Mouse (Mus musculus) C2C12 (cell line): ENCODE results near the gene Cend1. TPM values are rescaled to one million over a fixed set of nuclear protein-coding genes. Genes with fewer than 3 reads are reported as not detected.

Experiments used
- H3K27me3 ChIP-seq: one replicate; pipeline ENCODE4 v1.6.1; 2011; ENCODE audit not compliant: control insufficient read depth, insufficient read depth, insufficient read length
- H3K36me3 ChIP-seq: one replicate; pipeline ENCODE4 v1.6.1; 2011; ENCODE audit not compliant: control insufficient read depth, insufficient read depth
- H3K4me3 ChIP-seq: one replicate; pipeline ENCODE4 v1.5.1; 2011; ENCODE audit warnings: mild to moderate bottlenecking, control low read depth; ENCODE audit not compliant: poor library complexity, insufficient read depth, severe bottlenecking
- H3K79me2 ChIP-seq: one replicate; pipeline ENCODE4 v1.6.1; 2011; ENCODE audit not compliant: control insufficient read depth, insufficient read depth
- H3K79me3 ChIP-seq: one replicate; pipeline ENCODE4 v1.6.1; 2011; ENCODE audit warnings: low read depth, control low read depth
- H3ac ChIP-seq: one replicate; pipeline ENCODE3; 2011; ENCODE audit warnings: low read depth; ENCODE audit not compliant: control insufficient read depth, insufficient read length
- CEBPB ChIP-seq: IDR thresholded peaks from one replicate; pipeline ENCODE4 v1.6.1; 2011; ENCODE audit warnings: low read depth, mild to moderate bottlenecking, control low read depth, moderate library complexity
- CTCF ChIP-seq: IDR thresholded peaks from one replicate; pipeline ENCODE4 v1.5.1; 2011; ENCODE audit not compliant: control insufficient read depth, insufficient read depth, insufficient read length
- FOSL1 ChIP-seq: IDR thresholded peaks from one replicate; pipeline ENCODE4 v1.8.0; 2011; ENCODE audit warnings: mild to moderate bottlenecking, low read length; ENCODE audit not compliant: poor library complexity, insufficient read depth, severe bottlenecking
- MAX ChIP-seq: IDR thresholded peaks from one replicate; pipeline ENCODE4 v1.6.1; 2011; ENCODE audit warnings: mild to moderate bottlenecking, control low read depth
- MYOD1 ChIP-seq: IDR thresholded peaks from one replicate; pipeline ENCODE4 v1.6.1; 2011; ENCODE audit warnings: low read depth; ENCODE audit not compliant: control insufficient read depth, insufficient read length
- MYOG ChIP-seq: IDR thresholded peaks from one replicate; pipeline ENCODE4 v1.6.1; 2011; ENCODE audit not compliant: control insufficient read depth, insufficient read length; ENCODE audit errors: extremely low read depth
- USF1 ChIP-seq: IDR thresholded peaks from one replicate; pipeline ENCODE4 v1.6.1; 2011; ENCODE audit warnings: low read depth, mild to moderate bottlenecking, control low read depth, moderate library complexity
- polyA plus RNA-seq: library from polyadenylated mRNA; unstranded; fragments of >200 nt; fragmentation: generic; extraction: Trizol; gene quantifications from one replicate; pipeline ENCODE4 v1.2.1, GENCODE M21; 2012; ENCODE audit warnings: missing spikeins

The Cend1 gene
- polyA plus RNA-seq, 1 experiment: 2.4 TPM

DNA sequence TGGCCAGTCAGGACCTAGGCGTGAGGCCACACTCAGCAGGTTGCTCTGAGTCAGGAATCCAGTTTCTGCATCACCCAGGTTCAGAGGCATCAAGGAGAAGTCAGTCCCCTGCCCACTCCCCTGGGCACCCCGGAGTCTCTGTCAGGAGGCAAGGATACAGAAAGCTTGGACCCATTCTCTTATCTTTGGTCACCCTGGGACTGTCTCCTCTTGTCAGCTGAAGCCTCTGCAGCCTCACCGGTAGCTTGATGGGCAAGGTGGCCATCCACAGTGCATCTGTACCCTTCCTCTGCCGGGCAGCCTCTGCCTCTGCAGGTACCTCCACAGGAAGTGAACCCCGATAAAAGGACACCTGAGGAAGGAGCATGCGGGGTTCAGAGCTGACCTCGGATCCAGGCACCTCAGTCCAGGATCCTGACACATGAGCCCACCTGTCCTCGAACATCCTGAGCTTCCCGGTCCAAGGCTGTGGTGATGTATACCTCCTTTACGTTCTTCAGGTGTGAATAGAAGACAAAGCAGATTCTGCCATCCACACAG lies 9.9 kb upstream of the Cend1 start:
- H3ac ChIP-seq: no peak overlapping the region
- peaks cover 31% of the 10 kb centered on the region for H3K36me3 ChIP-seq
- no peak for TF ChIP-seq FOSL1
- TF ChIP-seq CEBPB: no peak
- TF ChIP-seq MYOG: no peak
- TF ChIP-seq CTCF: no peak
- no peak for TF ChIP-seq MYOD1
- no peak for TF ChIP-seq USF1
- no peak for TF ChIP-seq MAX
- H3K79me2 ChIP-seq: peaks cover 54% of the 10 kb centered on the region
- no peaks in the 10 kb centered on the region for H3K27me3 ChIP-seq
- no peak overlapping the region for H3K4me3 ChIP-seq
- peaks cover 7% of the 10 kb centered on the region for H3K79me3 ChIP-seq

- Histone ChIP-seq H3K79me2 (peaks cover 54% of the 10 kb centered on the region), H3K27me3 (no peaks in the 10 kb centered on the region), H3K4me3 (no peak overlapping the region), H3K36me3 (peaks cover 36% of the 10 kb centered on the region), H3K79me3 (peaks cover 7% of the 10 kb centered on the region), H3ac (no peak overlapping the region)
- no peak for TF ChIP-seq MYOD1
- no peak for TF ChIP-seq CEBPB
- no peak for TF ChIP-seq USF1
- no peak for TF ChIP-seq MAX
- TF ChIP-seq CTCF: no peak
- no peak for TF ChIP-seq MYOG
Observed at GRCm38 (mm10) chr7:141438201-141438968, 9.1 kb upstream of the Cend1 start.

- TF ChIP-seq MYOD1: no peak
- no peak for TF ChIP-seq USF1
- TF ChIP-seq MAX: peak; percentile 53
- peak; percentile 70 for TF ChIP-seq CTCF
- H3K79me3 ChIP-seq: peaks cover 7% of the 10 kb centered on the region
- H3ac ChIP-seq: peak within 1 kb of the TSS; percentile 74
- no peaks in the 10 kb centered on the region for H3K27me3 ChIP-seq
- H3K4me3 ChIP-seq: peak within 1 kb of the TSS; percentile 46
- peaks cover 36% of the 10 kb centered on the region for H3K36me3 ChIP-seq
- peaks cover 47% of the 10 kb centered on the region for H3K79me2 ChIP-seq
Observed at GRCm38 (mm10) chr7:141437178-141438120, 8.2 kb upstream of the Cend1 start, which contains the start of gene Slc25a22. Gene Slc25a22, minus strand, starts transcription at chr7:141437892.

- Histone ChIP-seq H3K4me3 (peak overlapping the region; percentile 46), H3K27me3 (no peaks in the 10 kb centered on the region), H3K79me3 (peaks cover 7% of the 10 kb centered on the region), H3K79me2 (peaks cover 37% of the 10 kb centered on the region), H3ac (no peak overlapping the region), H3K36me3 (peaks cover 36% of the 10 kb centered on the region)
- TF ChIP-seq CTCF (no peak), MYOD1 (no peak), FOSL1 (no peak), USF1 (no peak), MYOG (no peak), MAX (no peak), CEBPB (no peak)
Observed at GRCm38 (mm10) chr7:141436523-141436892, 7.2 kb upstream of the Cend1 start.

DNA sequence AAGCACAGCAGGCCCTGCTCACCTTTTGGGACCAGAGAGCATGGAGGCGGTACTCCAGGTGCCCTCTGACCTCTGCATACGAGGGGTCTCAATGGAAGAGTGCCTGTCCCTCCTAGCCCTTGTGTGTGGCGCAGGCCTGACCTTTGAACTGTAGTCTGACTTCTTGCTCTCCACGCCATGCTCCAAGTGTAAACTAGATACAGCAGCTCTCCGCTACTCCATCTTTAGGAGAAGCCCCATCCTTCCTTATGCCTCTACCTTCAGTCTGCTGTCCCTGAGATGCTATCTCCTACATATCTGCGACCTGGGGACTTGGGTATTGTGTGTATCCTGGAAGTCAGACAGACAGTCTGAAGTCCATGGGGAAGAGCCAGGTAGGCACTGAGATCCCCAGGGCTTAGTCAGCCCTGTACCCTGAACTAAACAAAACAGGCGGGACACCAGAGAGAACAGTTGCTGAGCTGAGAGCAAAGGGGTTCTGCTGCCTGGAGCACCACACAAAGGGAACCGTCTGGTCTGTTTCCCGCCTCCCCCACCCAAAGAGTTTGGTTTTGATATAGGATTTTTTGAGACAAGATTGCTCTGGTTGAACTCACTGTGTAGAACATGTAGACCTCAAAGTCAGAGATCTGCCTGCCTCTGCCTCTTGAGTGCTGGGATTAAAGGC lies 6.7 kb upstream of the Cend1 start:
- peaks cover 32% of the 10 kb centered on the region for H3K79me2 ChIP-seq
- no peaks in the 10 kb centered on the region for H3K27me3 ChIP-seq
- H3K4me3 ChIP-seq: peak overlapping the region; percentile 11
- peaks cover 31% of the 10 kb centered on the region for H3K36me3 ChIP-seq
- H3ac ChIP-seq: no peak overlapping the region
- peaks cover 7% of the 10 kb centered on the region for H3K79me3 ChIP-seq
- TF ChIP-seq CTCF: no peak
- no peak for TF ChIP-seq USF1
- TF ChIP-seq MYOD1: no peak
- TF ChIP-seq MAX: no peak
- no peak for TF ChIP-seq CEBPB
- no peak for TF ChIP-seq MYOG
- no peak for TF ChIP-seq FOSL1
